Mouse (Mus musculus) lung, postnatal 0 days (tissue): ENCODE data around the gene BC034090.

Experiments used
- CTCF ChIP-seq: IDR thresholded peaks from 2 replicates; pipeline ENCODE4 v1.5.1; 2016; ENCODE audit warnings: antibody characterized with exemption, mild to moderate bottlenecking
- EP300 ChIP-seq: IDR thresholded peaks from 2 replicates; pipeline ENCODE4 v1.6.1; 2016; ENCODE audit warnings: antibody characterized with exemption, mild to moderate bottlenecking, control low read depth

DNA sequence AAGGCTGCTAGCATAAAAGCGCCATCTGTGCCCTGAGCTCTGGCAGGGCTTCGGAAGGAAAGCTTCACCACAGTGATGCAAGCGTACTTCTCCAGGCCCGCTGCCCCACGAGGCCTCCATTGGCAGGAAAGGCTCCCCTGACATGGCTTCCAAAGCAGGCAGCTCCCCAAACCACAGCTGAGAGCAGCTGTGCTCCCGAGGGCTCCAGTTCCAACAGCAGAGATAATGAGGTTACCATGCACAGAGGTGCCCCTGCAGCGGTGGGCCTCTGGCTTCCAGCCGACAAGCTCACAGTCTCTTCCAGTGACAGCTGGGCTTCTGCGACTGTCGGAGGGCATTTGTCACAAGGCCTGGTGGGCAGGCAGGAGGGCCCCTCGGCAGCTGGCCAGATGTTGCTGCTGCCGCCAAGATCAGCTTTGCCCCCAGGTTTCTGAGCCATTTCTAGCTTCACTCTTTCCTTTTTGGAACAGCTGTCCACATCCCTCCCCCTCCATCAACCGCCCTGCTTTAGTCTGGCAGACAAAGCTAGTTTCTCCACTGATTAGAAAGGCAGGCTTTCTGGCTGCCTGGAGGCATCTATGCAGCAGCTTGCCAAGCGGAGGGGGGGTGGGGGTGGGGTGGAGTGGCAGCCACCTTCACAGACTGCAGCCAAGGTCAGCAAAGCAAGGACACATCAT is 10.2 kb downstream of the BC034090 start:
- TF ChIP-seq CTCF: no peak
- TF ChIP-seq EP300: no peak
